Mouse (Mus musculus) limb, embryonic 10.5 days (tissue): Measurements from ENCODE around the gene Usp44. TPM values are rescaled to one million over a fixed set of nuclear protein-coding genes. Genes with fewer than 3 reads are reported as not detected.

Experiments used
- DNase-seq: peaks from one replicate; pipeline ENCODE4 v3.0.0-alpha.2; 2017; ENCODE audit warnings: low spot score
- H3K27ac ChIP-seq: fragments of 300-500 bp; sonication (generic); 2 replicates; pipeline ENCODE4 v1.5.1; 2016; ENCODE audit warnings: mild to moderate bottlenecking
- H3K27me3 ChIP-seq: fragments of 300-500 bp; sonication (generic); 2 replicates; pipeline ENCODE4 v1.6.1; 2016; ENCODE audit warnings: low read depth, mild to moderate bottlenecking; ENCODE audit not compliant: poor library complexity, severe bottlenecking
- H3K36me3 ChIP-seq: fragments of 300-500 bp; sonication (generic); 2 replicates; pipeline ENCODE4 v1.6.1; 2016; ENCODE audit warnings: mild to moderate bottlenecking, moderate library complexity
- H3K4me1 ChIP-seq: fragments of 300-500 bp; sonication (generic); 2 replicates; pipeline ENCODE4 v1.6.1; 2016
- H3K4me3 ChIP-seq: fragments of 300-500 bp; sonication (generic); 2 replicates; pipeline ENCODE4 v1.5.1; 2016; ENCODE audit warnings: mild to moderate bottlenecking, moderate library complexity
- H3K9me3 ChIP-seq: fragments of 300-500 bp; sonication (generic); replicated peaks from 2 replicates; pipeline ENCODE4 v1.6.1; 2016; ENCODE audit warnings: mild to moderate bottlenecking
- WGBS: fragments of 180-500 bp; shearing (Covaris S2); methylation state at CpG from one replicate; pipeline ENCODE4 v1.1.7; 2016; 5-methylcytosine and 5-hydroxymethylcytosine counted together
- polyA plus RNA-seq: library from polyadenylated mRNA; unstranded; fragments of >200 nt; fragmentation: Nextera tagmentation; extraction: Ambion mirVana; gene quantifications from 2 replicates; pipeline ENCODE4 v1.2.1, GENCODE M21; 2016

The Usp44 gene
- polyA plus RNA-seq, 1 experiment from 2014 or later: 1.0 TPM

DNA sequence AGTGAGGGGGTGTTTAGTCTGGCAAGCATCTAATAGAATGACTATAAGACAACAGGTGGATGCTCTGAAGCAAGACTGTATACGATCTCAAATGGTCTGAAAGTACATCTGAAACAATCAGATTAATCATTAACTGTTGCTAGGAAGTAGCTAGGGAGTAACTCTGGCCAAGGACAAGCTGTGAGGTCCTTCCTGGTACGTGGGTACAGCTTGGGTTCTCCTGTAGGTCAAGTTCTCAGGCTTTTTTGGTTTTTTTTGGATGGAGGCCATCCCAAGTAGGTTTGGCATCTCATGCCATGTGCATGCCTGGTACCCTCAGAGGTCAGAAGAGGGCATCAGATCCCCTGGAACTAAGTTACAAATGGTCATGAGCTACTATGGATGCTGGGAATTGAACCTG lies 67.9 kb downstream of the Usp44 start:
- Histone ChIP-seq H3K4me3 (no peak overlapping the region), H3K4me1 (0 out of 2 replicates have a peak, but pooled peaks cover 3% of the 10 kb centered on the region), H3K9me3 (no peaks in the 10 kb centered on the region), H3K27ac (no peak overlapping the region), H3K36me3 (no peaks in the 10 kb centered on the region), H3K27me3 (no peaks in the 10 kb centered on the region)
- 85% methylated on average over 2 of the region's 2 CpGs for WGBS
- DNase-seq: no peak

DNA sequence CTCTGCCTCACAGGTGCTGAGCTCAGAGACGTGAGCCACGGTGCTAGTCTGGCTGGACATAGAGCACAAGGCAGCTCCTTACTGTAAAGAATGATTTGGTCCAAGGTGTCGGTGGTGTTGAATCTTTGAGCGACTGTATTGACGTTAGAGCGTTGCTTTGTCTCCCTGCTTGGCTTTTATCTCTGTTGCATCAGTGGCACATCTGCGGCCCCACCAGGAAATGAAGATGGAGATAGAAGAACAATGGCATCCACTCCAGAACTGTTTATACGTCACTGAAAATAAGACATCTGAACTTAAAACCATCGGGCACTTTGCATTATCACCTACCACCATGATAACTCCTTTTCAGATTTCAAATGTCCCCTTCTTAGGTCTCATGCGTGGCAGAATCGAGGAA lies 68.6 kb downstream of the Usp44 start:
- 92% methylated on average over 11 of the region's 11 CpGs for WGBS
- H3K27ac ChIP-seq: no peak overlapping the region
- no peak for DNase-seq

DNA sequence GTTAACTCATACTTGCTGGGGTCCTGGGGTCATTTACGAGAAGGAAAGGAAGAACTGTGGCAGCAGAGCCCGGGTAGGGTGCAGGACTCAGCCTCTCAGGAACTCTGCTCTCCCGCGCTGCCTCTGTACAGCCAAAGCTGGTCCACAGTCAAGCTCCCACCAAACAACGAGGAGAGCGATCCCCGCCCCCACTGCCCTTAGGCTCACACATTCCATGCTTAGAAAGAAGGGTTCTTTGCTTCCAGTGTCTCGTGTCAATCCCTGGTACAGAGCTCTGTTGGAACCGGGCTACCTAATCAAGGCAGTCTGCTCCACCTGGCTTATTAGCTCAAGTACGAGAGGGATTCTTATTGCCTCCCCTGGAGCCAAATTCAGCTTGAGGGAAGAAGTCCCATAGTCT lies 76.0 kb downstream of the Usp44 start:
- peak; percentile 47 for DNase-seq
- Histone ChIP-seq H3K4me1 (peaks cover 35% of the 10 kb centered on the region), H3K9me3 (no peaks in the 10 kb centered on the region), H3K27ac (peak overlapping the region; percentile 51; the same call in 1 of the 2 replicates), H3K4me3 (no peak overlapping the region), H3K27me3 (no peaks in the 10 kb centered on the region), H3K36me3 (no peaks in the 10 kb centered on the region)
- 48% methylated on average over 10 of the region's 10 CpGs for WGBS

More for the DNA sequence above, 68.6 kb downstream of the Usp44 start:
- no peak overlapping the region for H3K4me3 ChIP-seq
- H3K27me3 ChIP-seq: no peaks in the 10 kb centered on the region
- 0 out of 2 replicates have a peak, but pooled peaks cover 3% of the 10 kb centered on the region for H3K4me1 ChIP-seq
- no peaks in the 10 kb centered on the region for H3K36me3 ChIP-seq
- no peaks in the 10 kb centered on the region for H3K9me3 ChIP-seq

Other genes with a start within 250 kb of the Usp44 start
- 192 and 220 TPM in 2 replicates for gene Snrpf, start 241.8 kb upstream of the Usp44 start, polyA plus RNA-seq
- gene Ntn4, start 190.9 kb upstream of the Usp44 start, polyA plus RNA-seq: 0.34 and 0.76 TPM in 2 replicates
- gene Metap2, start 65.5 kb downstream of the Usp44 start, polyA plus RNA-seq: 221 and 241 TPM in 2 replicates
- gene Vezt, start 204.3 kb downstream of the Usp44 start, polyA plus RNA-seq: 19.9 and 25.9 TPM in 2 replicates
- gene Fgd6, start 204.4 kb downstream of the Usp44 start, polyA plus RNA-seq: 4.0 and 4.5 TPM in 2 replicates